Mouse (Mus musculus) G1E (cell line): Measurements from ENCODE around the gene Cldn7.

Experiments used
- CTCF ChIP-seq: IDR thresholded peaks from 2 replicates; pipeline ENCODE4 v1.5.1; 2012; ENCODE audit warnings: low read depth, low read length, inconsistent platforms, mixed read lengths
- GATA1 ChIP-seq: IDR thresholded peaks from 2 replicates; pipeline ENCODE4 v1.6.1; 2012; ENCODE audit warnings: borderline replicate concordance, low read length, inconsistent platforms, mixed read lengths
- POLR2AphosphoS5 ChIP-seq: IDR thresholded peaks from 2 replicates; pipeline ENCODE4 v1.6.1; 2012; ENCODE audit warnings: low read depth, low read length, inconsistent platforms; ENCODE audit not compliant: insufficient replicate concordance
- TAL1 ChIP-seq: conservative IDR thresholded peaks from 2 replicates; pipeline ENCODE4 v1.6.1; 2012; ENCODE audit warnings: low read depth, low read length, inconsistent platforms, mixed read lengths

- TF ChIP-seq CTCF = 0 out of 2 replicates have a peak, but pooled peaks have one; percentile 19
- peak; percentile 96 for TF ChIP-seq TAL1
- TF ChIP-seq POLR2AphosphoS5 = peak; percentile 87; the same call in 1 of the 2 replicates
- no peak for TF ChIP-seq GATA1
These were observed 48.6 kb upstream of the Cldn7 start for GRCm38 (mm10) chr11:69915667-69916627.
